Mouse (Mus musculus): ENCODE data around the gene Ubqln4. TPM values are rescaled to one million over a fixed set of nuclear protein-coding genes. Genes with fewer than 3 reads are reported as not detected.

Ubqln4 gene
- 47.1 and 48.5 TPM in 2 replicates for total RNA-seq (2017)

DNA sequence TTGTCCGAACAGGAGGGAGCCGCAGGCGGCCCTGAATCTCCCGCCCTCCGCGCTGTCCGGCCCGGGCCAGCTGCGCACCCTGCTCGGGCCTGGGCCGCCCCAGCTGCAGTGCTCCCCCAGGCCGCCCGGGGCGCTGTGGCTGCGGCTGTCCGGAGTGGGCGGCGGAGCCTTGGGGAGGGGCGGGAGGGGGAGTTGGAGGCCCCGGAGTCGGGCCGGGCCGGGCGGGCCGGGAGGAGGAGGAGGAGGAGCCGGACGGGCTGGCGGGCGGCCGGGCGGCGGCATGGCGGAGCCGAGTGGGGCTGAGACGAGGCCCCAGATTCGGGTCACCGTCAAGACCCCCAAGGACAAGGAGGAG, at the start of gene Ubqln4:
TSS of gene Ubqln4 (plus strand) at position 234 of the 355 bp plus-strand sequence.
- ATAC-seq (replicated peaks; ENCODE audit: low read depth, poor library complexity, severe bottlenecking) = peak; percentile 51

- ATAC-seq (replicated peaks; ENCODE audit: low read depth, poor library complexity, severe bottlenecking) = no peak
Observed at GRCm38 (mm10) chr3:88503881-88504746, 49.4 kb upstream of the Ubqln4 start.

DNA sequence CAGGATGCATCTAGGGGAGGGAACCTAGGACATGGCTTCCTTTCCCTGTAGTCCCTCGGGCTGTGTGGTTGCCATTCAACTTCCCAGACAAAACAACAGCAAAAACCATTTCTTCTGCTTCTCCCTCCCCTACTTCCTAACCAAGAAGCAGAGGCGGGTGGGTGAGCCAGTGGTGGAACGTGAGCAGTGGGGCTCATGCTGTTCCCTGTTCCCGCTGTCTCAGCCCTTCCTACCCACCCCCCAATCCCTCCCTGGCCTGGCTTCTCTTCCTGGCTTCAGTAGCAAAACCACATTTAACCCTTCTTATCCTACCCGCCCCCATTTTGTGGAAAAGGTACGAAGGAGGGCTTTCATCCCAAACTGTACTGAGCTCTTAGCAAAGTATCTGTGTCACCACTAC, 48.5 kb upstream of the Ubqln4 start:
- no peak for ATAC-seq (replicated peaks; ENCODE audit: low read depth, poor library complexity, severe bottlenecking)

GRCm38 (mm10) chr3:88505765-88506164, 47.8 kb upstream of the Ubqln4 start:
- ATAC-seq (replicated peaks; ENCODE audit: low read depth, poor library complexity, severe bottlenecking) = no peak

DNA sequence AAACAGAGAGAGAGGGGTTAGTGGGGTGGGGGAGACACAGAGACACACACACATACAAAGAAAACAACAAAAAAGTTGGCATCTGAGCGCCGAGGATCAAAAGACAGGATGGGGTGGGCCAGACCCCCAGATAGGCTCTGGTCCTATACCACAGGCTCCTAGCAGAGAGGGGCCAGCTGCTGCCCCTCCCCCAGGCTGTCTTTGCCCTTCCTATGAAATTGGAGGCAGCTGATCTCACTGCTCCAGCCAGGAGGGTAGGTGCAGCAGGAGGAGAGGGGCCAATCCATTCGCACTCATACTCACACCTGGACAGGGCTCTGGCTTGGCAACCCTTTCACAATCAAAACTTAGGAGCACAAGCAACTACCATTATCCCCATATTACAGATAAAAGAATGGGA, 44.3 kb upstream of the Ubqln4 start:
- ATAC-seq (replicated peaks; ENCODE audit: low read depth, poor library complexity, severe bottlenecking) = no peak

GRCm38 (mm10) chr3:88509692-88510420, 43.7 kb upstream of the Ubqln4 start, which contains the start of gene Lmna:
TSS of gene Lmna (minus strand) at chr3:88509956.
- peak; percentile 93 for ATAC-seq (replicated peaks; ENCODE audit: low read depth, poor library complexity, severe bottlenecking)

GRCm38 (mm10) chr3:88510421-88511289, 42.9 kb upstream of the Ubqln4 start:
- ATAC-seq (replicated peaks; ENCODE audit: low read depth, poor library complexity, severe bottlenecking) = no peak

DNA sequence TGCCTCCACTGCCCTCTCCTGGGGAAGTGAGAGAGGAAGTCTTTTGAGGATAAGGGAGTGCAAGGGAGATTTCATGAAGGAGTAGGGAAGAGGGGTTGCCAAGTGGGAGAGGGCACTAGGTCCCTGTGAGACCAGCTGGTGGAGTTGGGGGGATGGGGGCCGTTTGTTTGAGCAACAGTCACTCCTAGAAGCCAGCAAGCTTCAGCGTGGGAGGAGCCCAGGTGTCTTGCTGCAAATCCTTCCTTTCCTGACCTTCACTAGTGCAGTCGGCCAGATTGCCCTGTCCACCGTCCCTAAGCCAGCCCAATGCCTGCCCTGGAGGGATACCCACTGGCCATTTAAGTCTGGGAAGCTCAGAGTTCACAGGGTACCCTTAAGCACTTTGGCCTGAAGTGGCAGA, 42.0 kb upstream of the Ubqln4 start:
- ATAC-seq (replicated peaks; ENCODE audit: low read depth, poor library complexity, severe bottlenecking) = no peak

DNA sequence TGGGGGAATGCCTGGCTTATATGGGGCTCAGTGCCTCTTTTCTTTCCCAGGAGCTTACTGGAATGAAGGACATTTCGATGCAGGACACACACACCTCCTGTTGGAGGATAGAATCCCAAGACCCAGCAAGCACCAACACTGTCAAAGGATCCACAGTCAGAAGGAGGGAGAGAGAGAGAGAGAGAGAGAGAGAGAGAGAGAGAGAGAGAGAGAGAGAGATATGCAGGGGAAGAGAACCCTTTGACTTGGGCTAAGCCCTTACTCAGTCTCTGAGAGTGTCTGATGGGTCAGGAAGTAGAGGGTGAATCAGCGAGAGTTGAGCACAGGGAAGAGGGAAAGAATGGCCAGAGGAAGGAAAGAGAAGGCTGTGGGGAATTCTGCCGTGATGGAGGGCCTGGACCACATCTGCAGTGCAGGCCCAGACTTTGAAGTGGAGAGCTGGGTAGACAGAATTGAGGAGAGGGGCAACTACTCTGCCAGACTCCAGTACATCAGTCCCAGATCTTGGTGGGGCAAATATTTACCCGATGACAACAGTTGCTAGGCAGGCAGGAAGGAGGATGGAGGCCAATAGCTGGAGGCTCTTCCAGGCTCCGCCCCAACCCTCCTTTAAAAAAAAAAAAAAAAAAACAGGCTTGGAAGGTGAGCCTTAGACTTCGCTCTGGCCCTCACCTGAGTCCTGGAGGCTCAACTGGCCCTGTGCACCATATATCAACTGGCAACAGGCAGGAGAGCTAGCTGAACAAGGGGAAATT, 41.2 kb upstream of the Ubqln4 start:
- no peak for ATAC-seq (replicated peaks; ENCODE audit: low read depth, poor library complexity, severe bottlenecking)

DNA sequence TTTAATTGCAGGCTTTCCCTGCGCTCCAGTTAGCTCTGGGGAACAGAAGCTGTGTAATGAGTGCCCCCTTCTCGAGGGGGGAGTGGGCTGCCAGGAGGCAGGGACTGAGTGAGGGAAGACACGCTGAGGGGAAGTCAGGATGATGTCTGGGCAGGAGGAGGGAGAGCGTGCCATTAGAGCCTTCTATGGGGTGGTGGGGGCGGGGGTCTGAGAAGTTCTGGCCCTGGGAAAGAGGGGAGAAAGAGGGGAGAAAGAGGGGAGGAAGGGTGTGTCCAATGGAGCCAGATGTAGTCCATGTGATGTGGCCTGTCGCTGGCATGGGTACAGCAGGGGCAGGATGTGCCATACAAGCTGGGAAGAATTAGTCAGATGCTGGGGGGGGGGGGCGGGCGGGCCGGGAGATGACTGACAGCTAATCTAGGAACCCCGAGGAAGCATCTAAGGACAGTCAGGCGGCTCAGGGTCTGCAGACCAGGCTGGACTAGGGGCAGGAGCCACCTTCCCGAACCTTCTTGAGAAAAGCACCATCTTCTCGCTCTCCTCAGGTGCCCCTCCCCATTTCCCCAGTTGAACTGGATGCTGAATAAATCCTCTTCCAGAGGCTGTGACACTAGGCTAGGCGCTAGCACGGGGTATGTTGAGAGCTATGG, 40.5 kb upstream of the Ubqln4 start:
- no peak for ATAC-seq (replicated peaks; ENCODE audit: low read depth, poor library complexity, severe bottlenecking)

DNA sequence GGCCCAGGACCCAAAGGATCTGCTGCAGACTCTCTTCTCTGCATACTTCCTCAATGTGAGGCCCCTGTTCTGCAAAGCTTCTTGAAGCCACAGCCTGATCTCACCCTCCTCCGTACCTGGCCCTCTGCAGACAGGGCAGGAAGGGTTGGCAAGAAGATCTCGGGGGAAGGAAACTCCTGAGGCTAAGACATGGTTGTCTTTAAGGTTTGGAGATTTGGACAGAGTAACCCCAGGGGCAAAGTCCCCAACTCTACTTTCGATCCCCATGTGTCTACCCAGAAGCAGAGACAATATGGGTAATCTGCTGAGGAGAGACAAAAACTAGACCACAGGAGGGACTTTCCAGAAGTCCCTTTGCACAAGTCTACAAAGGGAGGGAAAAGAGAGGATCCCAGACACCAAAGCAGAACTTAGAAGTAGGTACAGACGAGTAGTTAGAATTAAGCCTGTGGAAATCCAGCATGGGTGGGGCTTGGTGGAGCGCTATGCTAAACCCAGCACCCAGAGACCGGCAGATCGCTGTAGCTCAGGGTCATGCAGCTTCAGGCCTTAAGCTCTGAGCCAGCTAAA, 39.9 kb upstream of the Ubqln4 start:
- ATAC-seq (replicated peaks; ENCODE audit: low read depth, poor library complexity, severe bottlenecking) = no peak

DNA sequence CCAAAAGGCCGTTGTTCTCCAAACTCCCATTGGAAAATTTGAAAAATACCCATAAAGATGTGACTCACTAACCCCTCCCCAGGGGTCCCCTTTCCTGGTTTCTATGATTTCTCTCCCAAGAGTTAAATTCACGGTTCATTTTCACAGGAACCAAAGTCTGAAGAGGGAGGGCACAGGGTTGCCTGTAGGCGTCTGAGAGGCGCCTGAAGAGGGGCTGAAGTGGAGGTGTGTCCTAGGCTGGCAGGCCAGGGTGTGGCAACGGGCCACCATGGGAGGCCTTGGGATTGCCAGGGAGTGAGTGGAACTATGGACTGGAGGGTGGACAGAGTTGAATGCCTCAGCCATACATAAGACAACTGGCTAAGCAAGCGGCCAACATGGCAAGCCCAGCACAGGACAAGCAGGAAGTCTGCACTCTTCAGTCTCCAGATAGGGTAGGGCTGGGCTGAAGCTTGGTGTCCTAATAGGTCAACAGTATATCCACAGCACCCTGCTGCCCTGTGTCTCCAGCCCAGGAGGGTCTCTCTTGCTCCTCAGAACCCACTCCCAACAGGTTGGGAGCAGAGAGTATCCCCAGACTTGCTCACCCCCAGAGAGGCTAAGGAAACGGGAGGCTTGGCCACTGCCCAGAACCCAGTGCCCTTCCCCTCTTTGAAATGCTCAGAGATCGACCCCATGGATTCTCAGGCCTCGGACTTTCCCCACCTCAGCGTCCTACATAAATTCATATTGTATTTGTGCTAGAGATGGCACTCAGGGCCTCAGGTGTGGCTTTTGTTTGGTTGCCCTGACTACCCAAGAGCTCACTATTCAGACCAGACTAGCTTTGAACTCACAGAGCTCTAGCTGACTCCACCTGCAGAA, 39.1 kb upstream of the Ubqln4 start:
- no peak for ATAC-seq (replicated peaks; ENCODE audit: low read depth, poor library complexity, severe bottlenecking)

- no peak for ATAC-seq (replicated peaks; ENCODE audit: low read depth, poor library complexity, severe bottlenecking)
Observed at GRCm38 (mm10) chr3:88515095-88515386, 38.5 kb upstream of the Ubqln4 start.

DNA sequence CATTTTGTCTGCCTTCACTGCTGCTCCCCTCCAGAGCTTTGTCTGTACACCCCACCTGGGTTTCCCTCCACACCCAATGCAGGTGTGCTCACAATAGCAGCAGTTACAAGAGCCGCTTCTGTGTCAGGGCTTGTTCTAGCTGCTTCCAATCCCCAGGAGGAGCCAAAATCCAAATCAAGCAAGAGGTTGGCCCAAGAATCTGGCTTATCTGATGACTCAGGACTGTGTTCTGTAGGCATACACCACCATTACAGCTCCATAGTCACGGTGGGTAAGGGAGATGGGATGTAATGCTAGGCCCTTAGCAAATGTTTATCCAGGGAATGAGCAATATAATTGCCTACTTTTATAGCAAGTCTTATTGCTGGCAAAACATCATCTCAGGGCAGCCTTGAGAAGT, 37.2 kb upstream of the Ubqln4 start:
- ATAC-seq (replicated peaks; ENCODE audit: low read depth, poor library complexity, severe bottlenecking) = no peak

GRCm38 (mm10) chr3:88518411-88518810, 35.1 kb upstream of the Ubqln4 start:
- no peak for ATAC-seq (replicated peaks; ENCODE audit: low read depth, poor library complexity, severe bottlenecking)

DNA sequence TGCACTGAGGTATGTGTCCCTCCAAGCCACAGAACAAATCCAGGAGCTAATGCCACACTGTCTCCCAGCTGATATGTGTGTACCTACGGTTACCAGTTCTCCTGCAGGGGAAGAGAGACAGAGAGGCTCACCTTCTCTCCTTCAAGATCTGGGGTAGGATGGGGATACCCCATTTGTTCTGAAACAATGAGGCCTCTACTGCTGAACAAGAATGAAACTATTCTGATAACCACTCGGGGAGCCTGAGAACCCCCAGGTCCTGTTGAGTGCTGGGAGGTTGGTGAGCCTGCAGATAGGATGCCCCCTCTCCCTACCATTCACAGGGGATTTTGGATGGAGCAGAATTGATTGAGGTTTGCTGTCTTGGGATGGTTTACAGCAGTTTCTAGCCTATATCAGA, 33.5 kb upstream of the Ubqln4 start:
- no peak for ATAC-seq (replicated peaks; ENCODE audit: low read depth, poor library complexity, severe bottlenecking)

GRCm38 (mm10) chr3:88521156-88521555, 32.4 kb upstream of the Ubqln4 start:
- no peak for ATAC-seq (replicated peaks; ENCODE audit: low read depth, poor library complexity, severe bottlenecking)

GRCm38 (mm10) chr3:88521803-88522331, 31.7 kb upstream of the Ubqln4 start:
- ATAC-seq (replicated peaks; ENCODE audit: low read depth, poor library complexity, severe bottlenecking) = peak; percentile 90

Measured in common myeloid progenitor, adult 5-6 weeks (primary cell).